8 mouse cellular contexts compared by ENCODE assay signal in genomic region chrX:105929478-105930038, GRCm38 (mm10). TPM values are rescaled to one million over a fixed set of nuclear protein-coding genes. Genes with fewer than 3 reads are reported as not detected.
DNase-seq lines count a peak whose midpoint lies in the region; ATAC-seq and TF ChIP-seq lines count a peak whose summit lies in the region.

No protein-coding gene starts in this region.

- WGBS in kidney, embryonic 16.5 days = 37% methylated on average over 8 of the region's 8 CpGs
- WGBS in embryonic facial prominence, embryonic 14.5 days = 36% methylated on average over 8 of the region's 8 CpGs
- WGBS in intestine, postnatal 0 days = 40% methylated on average over 8 of the region's 8 CpGs
- WGBS in neural tube, embryonic 13.5 days = 37% methylated on average over 8 of the region's 8 CpGs

- TF ChIP-seq CTCF in intestine, postnatal 0 days (IDR thresholded peaks at IDR 0.05; ENCODE audit: low read depth) = no peak

- no peak for DNase-seq in kidney, adult 11 months
- DNase-seq in embryonic facial prominence, embryonic 14.5 days (ENCODE audit: low spot score) = no peak
- DNase-seq in urinary bladder, postnatal 10 days (ENCODE audit: low spot score) = no peak
- DNase-seq in gastrocnemius, postnatal 14 days = no peak
- no peak for DNase-seq in embryo, embryonic 9.5 days (ENCODE audit: extremely low spot score)

- H3K4me3 ChIP-seq in kidney, embryonic 16.5 days (ENCODE audit: low read length) = peak overlapping the region; percentile 71
- H3K4me3 ChIP-seq in embryonic facial prominence, embryonic 14.5 days (ENCODE audit: low read depth, low read length) = peak overlapping the region; percentile 61
- H3K4me3 ChIP-seq in intestine, postnatal 0 days (ENCODE audit: low read depth, low read length) = peak overlapping the region; percentile 68
- peak overlapping the region; percentile 64 for H3K4me3 ChIP-seq in neural tube, embryonic 13.5 days

- H3K36me3 ChIP-seq in kidney, embryonic 16.5 days (ENCODE audit: insufficient read depth, low read length) = no peaks in the 10 kb centered on the region
- H3K36me3 ChIP-seq in embryonic facial prominence, embryonic 14.5 days (ENCODE audit: control insufficient read depth, insufficient read depth, low read length) = no peaks in the 10 kb centered on the region
- no peaks in the 10 kb centered on the region for H3K36me3 ChIP-seq in intestine, postnatal 0 days (ENCODE audit: control insufficient read depth, insufficient read depth)
- H3K36me3 ChIP-seq in neural tube, embryonic 13.5 days = no peaks in the 10 kb centered on the region

- H3K27me3 ChIP-seq in kidney, embryonic 16.5 days (ENCODE audit: insufficient read depth, low read length) = no peaks in the 10 kb centered on the region
- H3K27me3 ChIP-seq in embryonic facial prominence, embryonic 14.5 days (replicated peaks; ENCODE audit: control insufficient read depth, insufficient read depth, low read length) = no peaks in the 10 kb centered on the region
- no peaks in the 10 kb centered on the region for H3K27me3 ChIP-seq in intestine, postnatal 0 days (replicated peaks; ENCODE audit: control insufficient read depth, insufficient read depth, low read length)
- H3K27me3 ChIP-seq in neural tube, embryonic 13.5 days = no peaks in the 10 kb centered on the region

- H3K9ac ChIP-seq in kidney, embryonic 16.5 days (replicated peaks; ENCODE audit: low read length) = no peak overlapping the region; the same call in 1 of the 2 replicates
- peak overlapping the region; percentile 19; the same call in 1 of the 2 replicates for H3K9ac ChIP-seq in embryonic facial prominence, embryonic 14.5 days (ENCODE audit: low read depth, low read length)
- H3K9ac ChIP-seq in intestine, postnatal 0 days (ENCODE audit: low read depth, low read length) = no peak overlapping the region
- H3K9ac ChIP-seq in neural tube, embryonic 13.5 days = no peak overlapping the region

- H3K4me1 ChIP-seq in kidney, embryonic 16.5 days (ENCODE audit: insufficient read depth, low read length) = peaks cover 8% of the 10 kb centered on the region; the same call in 1 of the 2 replicates
- H3K4me1 ChIP-seq in embryonic facial prominence, embryonic 14.5 days (ENCODE audit: control insufficient read depth, insufficient read depth, low read length) = 0 out of 2 replicates have a peak, but pooled peaks cover 3% of the 10 kb centered on the region
- no peaks in the 10 kb centered on the region for H3K4me1 ChIP-seq in intestine, postnatal 0 days (replicated peaks; ENCODE audit: control insufficient read depth, insufficient read depth, low read length)
- H3K4me1 ChIP-seq in neural tube, embryonic 13.5 days (replicated peaks) = peaks cover 18% of the 10 kb centered on the region

- intact Hi-C loops in gastrocnemius, postnatal 14 days (cut with DNase I; ENCODE audit: low total_unique reads) = no loop called here

- peak overlapping the region; percentile 48 for H3K4me2 ChIP-seq in kidney, embryonic 16.5 days (replicated peaks; ENCODE audit: low read depth, low read length)
- H3K4me2 ChIP-seq in embryonic facial prominence, embryonic 14.5 days (ENCODE audit: low read depth, low read length) = peak overlapping the region; percentile 44
- peak overlapping the region; percentile 61 for H3K4me2 ChIP-seq in intestine, postnatal 0 days (replicated peaks; ENCODE audit: low read depth)
- peak overlapping the region; percentile 44 for H3K4me2 ChIP-seq in neural tube, embryonic 13.5 days

- H3K27ac ChIP-seq in kidney, embryonic 16.5 days (ENCODE audit: low read length) = peak overlapping the region; percentile 50; the same call in 1 of the 2 replicates
- peak overlapping the region; percentile 95; the same call in 1 of the 2 replicates for H3K27ac ChIP-seq in embryonic facial prominence, embryonic 14.5 days (replicated peaks; ENCODE audit: low read depth, low read length)
- H3K27ac ChIP-seq in intestine, postnatal 0 days (ENCODE audit: low read depth, low read length) = peak overlapping the region; percentile 86; the same call in 1 of the 2 replicates
- peak overlapping the region; percentile 95 for H3K27ac ChIP-seq in neural tube, embryonic 13.5 days (replicated peaks)

- no peaks in the 10 kb centered on the region for H3K9me3 ChIP-seq in kidney, embryonic 16.5 days (ENCODE audit: low read length)
- H3K9me3 ChIP-seq in embryonic facial prominence, embryonic 14.5 days (ENCODE audit: control insufficient read depth, low read length) = no peaks in the 10 kb centered on the region
- H3K9me3 ChIP-seq in intestine, postnatal 0 days (ENCODE audit: control insufficient read depth) = no peaks in the 10 kb centered on the region
- no peaks in the 10 kb centered on the region for H3K9me3 ChIP-seq in neural tube, embryonic 13.5 days

- ATAC-seq in kidney, embryonic 16.5 days (ENCODE audit: low FRiP score, low TSS enrichment) = peak; percentile 32
- ATAC-seq in embryonic facial prominence, embryonic 14.5 days (ENCODE audit: low read depth) = peak; percentile 3; the same call in 1 of the 2 replicates
- ATAC-seq in intestine, postnatal 0 days = no peak
- peak; percentile 45; the same call in 1 of the 2 replicates for ATAC-seq in neural tube, embryonic 13.5 days (ENCODE audit: low read depth)

RNA-seq across cellular contexts. Expression of gene Atrx, which starts 0.4 kb away (rescaled TPM):
- polyA plus RNA-seq in kidney, embryonic 16.5 days (2015; fragmentation: Nextera tagmentation; extraction: Ambion mirVana) = 174 and 197 TPM in 2 replicates
- 124 and 149 TPM in 2 replicates for polyA plus RNA-seq in embryonic facial prominence, embryonic 14.5 days (2014; fragmentation: Nextera tagmentation; extraction: Ambion mirVana)
- polyA plus RNA-seq in intestine, postnatal 0 days (2015; fragmentation: Nextera tagmentation; extraction: Ambion mirVana) = 39.9 and 48.9 TPM in 2 replicates
- polyA plus RNA-seq in neural tube, embryonic 13.5 days (2015; fragmentation: Nextera tagmentation; extraction: Ambion mirVana) = 197 and 234 TPM in 2 replicates
- total RNA-seq in gastrocnemius, postnatal 14 days (2021) = 10 to 100 TPM; 42.3 to 43.4 TPM
